Mouse (Mus musculus) small intestine, adult 2 months (tissue): Measurements from ENCODE around the gene Dcst2.

Source experiments
- CTCF ChIP-seq: fragments of 200-500 bp; IDR thresholded peaks from 2 replicates; pipeline ENCODE4 v1.5.1; 2012; ENCODE audit warnings: low read depth, mild to moderate bottlenecking, control low read depth, inconsistent platforms, low read length, moderate library complexity, mixed read lengths; ENCODE audit not compliant: insufficient replicate concordance, insufficient read length; ENCODE audit errors: extremely low read depth
- POLR2A ChIP-seq: fragments of 200-500 bp; IDR thresholded peaks from 2 replicates; pipeline ENCODE4 v1.6.1; 2012; ENCODE audit warnings: low read depth, mild to moderate bottlenecking, control low read depth, inconsistent platforms, low read length, moderate library complexity

- no peak for TF ChIP-seq POLR2A
- no peak for TF ChIP-seq CTCF
These were observed 62.8 kb downstream of the Dcst2 start for GRCm38 (mm10) chr3:89424416-89425140.
